Mouse (Mus musculus): ENCODE results near the gene Efcab12. TPM values are rescaled to one million over a fixed set of nuclear protein-coding genes. Genes with fewer than 3 reads are reported as not detected.
"Not testable (repeated sequence)": the region's sequence is repeated elsewhere in the genome, so short reads cannot be mapped to it uniquely, and the experiment has no call there.

Gene Efcab12
- total and polyA plus RNA-seq, 2 experiments = 0.09 to 0.11 TPM

DNA sequence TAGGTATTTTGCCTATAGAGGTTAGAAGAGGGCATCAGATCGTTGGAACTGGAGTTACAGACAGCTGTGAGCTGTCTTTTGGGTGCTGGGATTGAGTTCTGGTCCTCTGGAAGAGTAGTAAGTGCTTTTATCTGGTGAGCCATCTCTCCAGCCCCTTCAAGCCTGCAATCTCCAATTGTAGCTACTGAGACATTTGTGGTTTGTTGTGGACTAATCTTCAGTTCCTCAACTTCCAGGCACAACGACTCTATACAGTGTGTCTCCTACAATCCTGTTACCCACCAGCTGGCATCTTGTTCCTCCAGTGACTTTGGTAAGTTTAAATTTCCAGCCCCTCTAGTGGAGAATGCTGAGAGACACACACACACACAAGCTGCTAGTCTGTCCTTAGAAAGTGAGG lies 39.0 kb upstream of the Efcab12 start:
- TF ChIP-seq CTCF (IDR thresholded peaks at IDR 0.05; ENCODE audit: low read depth, low read length) = no peak
- no peak for TF ChIP-seq POLR2A (IDR thresholded peaks at IDR 0.05; ENCODE audit: extremely low read depth, insufficient read depth, low read length)
- Histone ChIP-seq H3K79me2 (ENCODE audit: control insufficient read depth, insufficient read depth, low read length) (no peaks in the 10 kb centered on the region), H3K27ac (replicated peaks; ENCODE audit: insufficient read depth, low read depth, low read length) (no peak overlapping the region), H3K4me3 (ENCODE audit: insufficient read depth, low read depth, low read length) (no peak overlapping the region), H3K9ac (ENCODE audit: low read depth, low read length) (no peak overlapping the region), H3K27me3 (ENCODE audit: control insufficient read depth, insufficient read depth, low read length) (no peaks in the 10 kb centered on the region), H3K36me3 (ENCODE audit: control insufficient read depth, insufficient read depth, low read length) (peaks cover 1% of the 10 kb centered on the region; the same call in 1 of the 2 replicates), H3K4me1 (ENCODE audit: control insufficient read depth, insufficient read depth, low read length) (peaks cover 6% of the 10 kb centered on the region; the same call in 1 of the 2 replicates)
- no peak for DNase-seq (ENCODE audit: extremely low read depth, low read depth, low spot score)
- 87% methylated on average over 2 of the region's 2 CpGs for whole genome bisulfite sequencing

DNA sequence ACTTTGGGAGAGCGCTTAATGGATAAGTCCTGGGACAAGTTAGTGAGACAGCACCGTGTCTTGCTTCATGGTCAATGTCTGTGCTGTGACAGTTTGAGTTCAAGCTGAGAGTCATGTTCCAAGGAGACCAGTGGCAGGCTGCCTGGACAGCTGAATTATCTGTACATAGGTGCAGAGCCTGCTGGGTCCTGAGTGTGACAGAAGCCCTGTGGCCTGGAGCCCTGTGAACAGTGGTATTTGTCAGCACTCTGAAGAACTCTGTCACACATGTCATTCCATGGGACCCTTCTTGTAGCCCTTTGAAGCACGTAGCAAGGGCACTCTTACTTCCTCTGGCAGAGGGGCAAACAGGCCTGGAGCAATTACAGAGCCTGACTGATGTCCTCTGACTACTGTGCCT lies 33.1 kb upstream of the Efcab12 start:
- not testable (repeated sequence) for DNase-seq (ENCODE audit: extremely low read depth, low read depth, low spot score)
- WGBS = no CpG with 5 or more reads among the region's 3 CpGs

DNA sequence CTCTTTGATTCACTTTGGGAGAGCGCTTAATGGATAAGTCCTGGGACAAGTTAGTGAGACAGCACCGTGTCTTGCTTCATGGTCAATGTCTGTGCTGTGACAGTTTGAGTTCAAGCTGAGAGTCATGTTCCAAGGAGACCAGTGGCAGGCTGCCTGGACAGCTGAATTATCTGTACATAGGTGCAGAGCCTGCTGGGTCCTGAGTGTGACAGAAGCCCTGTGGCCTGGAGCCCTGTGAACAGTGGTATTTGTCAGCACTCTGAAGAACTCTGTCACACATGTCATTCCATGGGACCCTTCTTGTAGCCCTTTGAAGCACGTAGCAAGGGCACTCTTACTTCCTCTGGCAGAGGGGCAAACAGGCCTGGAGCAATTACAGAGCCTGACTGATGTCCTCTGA lies 28.9 kb upstream of the Efcab12 start:
- H3K36me3 ChIP-seq (ENCODE audit: control insufficient read depth, insufficient read depth, low read length); H3K9ac ChIP-seq (ENCODE audit: low read depth, low read length); H3K27me3 ChIP-seq (ENCODE audit: control insufficient read depth, insufficient read depth, low read length); H3K79me2 ChIP-seq (ENCODE audit: control insufficient read depth, insufficient read depth, low read length); DNase-seq (ENCODE audit: extremely low read depth, low read depth, low spot score); H3K4me3 ChIP-seq (ENCODE audit: insufficient read depth, low read depth, low read length); H3K27ac ChIP-seq (replicated peaks; ENCODE audit: insufficient read depth, low read depth, low read length); H3K4me1 ChIP-seq (ENCODE audit: control insufficient read depth, insufficient read depth, low read length): not testable (repeated sequence)
- no CpG with 5 or more reads among the region's 3 CpGs for WGBS

More for the DNA sequence above, 33.1 kb upstream of the Efcab12 start:
- not testable (repeated sequence) for H3K9ac ChIP-seq (ENCODE audit: low read depth, low read length); H3K4me1 ChIP-seq (ENCODE audit: control insufficient read depth, insufficient read depth, low read length); H3K4me3 ChIP-seq (ENCODE audit: insufficient read depth, low read depth, low read length); H3K79me2 ChIP-seq (ENCODE audit: control insufficient read depth, insufficient read depth, low read length); H3K27me3 ChIP-seq (ENCODE audit: control insufficient read depth, insufficient read depth, low read length); H3K36me3 ChIP-seq (ENCODE audit: control insufficient read depth, insufficient read depth, low read length); H3K27ac ChIP-seq (replicated peaks; ENCODE audit: insufficient read depth, low read depth, low read length)

DNA sequence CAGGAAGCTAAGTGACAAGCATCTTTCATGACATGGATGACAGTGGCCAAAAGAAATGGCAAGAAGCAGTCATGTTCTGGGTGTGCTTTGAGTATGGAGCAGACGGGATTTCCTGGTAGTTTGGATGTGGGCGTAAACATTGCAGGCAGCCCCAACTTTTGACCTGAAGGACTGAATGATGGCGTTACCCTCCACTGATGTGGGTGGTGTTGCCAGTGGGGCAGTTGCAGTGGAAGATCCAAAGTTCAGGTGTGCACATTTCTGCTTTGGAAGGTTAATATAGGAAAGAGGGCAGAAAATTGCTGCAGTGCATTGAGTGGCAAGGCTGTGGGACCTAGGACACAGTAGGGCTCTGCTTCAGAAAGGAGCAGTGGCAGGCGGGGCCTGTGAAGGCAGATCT lies 27.0 kb upstream of the Efcab12 start:
- H3K27ac ChIP-seq (replicated peaks; ENCODE audit: insufficient read depth, low read depth, low read length) = no peak overlapping the region
- no peak overlapping the region for H3K4me3 ChIP-seq (ENCODE audit: insufficient read depth, low read depth, low read length)
- WGBS = 47% methylated on average over 4 of the region's 4 CpGs
- H3K79me2 ChIP-seq (ENCODE audit: control insufficient read depth, insufficient read depth, low read length) = no peaks in the 10 kb centered on the region
- H3K36me3 ChIP-seq (ENCODE audit: control insufficient read depth, insufficient read depth, low read length) = no peaks in the 10 kb centered on the region
- no peaks in the 10 kb centered on the region for H3K27me3 ChIP-seq (ENCODE audit: control insufficient read depth, insufficient read depth, low read length)
- no peak overlapping the region for H3K9ac ChIP-seq (ENCODE audit: low read depth, low read length)
- peaks cover 7% of the 10 kb centered on the region; the same call in 1 of the 2 replicates for H3K4me1 ChIP-seq (ENCODE audit: control insufficient read depth, insufficient read depth, low read length)
- DNase-seq (ENCODE audit: extremely low read depth, low read depth, low spot score) = peak; percentile 68
- TF ChIP-seq CTCF (IDR thresholded peaks at IDR 0.05; ENCODE audit: low read depth, low read length) (no peak), POLR2A (IDR thresholded peaks at IDR 0.05; ENCODE audit: extremely low read depth, insufficient read depth, low read length) (no peak)

DNA sequence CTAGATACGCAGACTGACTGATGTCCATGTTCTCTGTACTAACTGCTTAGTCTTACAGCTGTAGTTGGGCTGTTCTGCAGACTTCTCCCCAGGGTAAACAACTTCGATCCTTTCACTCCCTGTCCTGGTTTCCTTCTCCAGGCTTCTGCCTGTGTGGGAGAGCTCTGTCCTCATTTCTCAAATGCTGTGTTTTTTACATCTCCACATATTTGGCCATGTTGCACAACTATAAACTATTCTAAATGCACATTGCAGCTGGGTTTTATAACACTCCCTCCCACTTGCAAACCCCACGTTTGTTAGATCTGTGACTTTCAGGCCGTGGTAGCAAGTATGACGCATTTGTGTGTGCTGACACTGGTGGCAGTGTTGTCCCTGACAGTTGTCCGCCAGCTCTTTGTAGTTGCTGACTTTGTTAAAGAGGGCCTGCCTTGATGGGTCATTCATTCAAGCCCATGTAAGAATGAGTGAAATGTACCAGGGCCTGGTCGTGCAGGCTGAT lies 25.2 kb upstream of the Efcab12 start:
- WGBS = 53% methylated on average over 7 of the region's 7 CpGs
- H3K27ac ChIP-seq (replicated peaks; ENCODE audit: insufficient read depth, low read depth, low read length) = peak overlapping the region; percentile 16; the same call in 1 of the 2 replicates

DNA sequence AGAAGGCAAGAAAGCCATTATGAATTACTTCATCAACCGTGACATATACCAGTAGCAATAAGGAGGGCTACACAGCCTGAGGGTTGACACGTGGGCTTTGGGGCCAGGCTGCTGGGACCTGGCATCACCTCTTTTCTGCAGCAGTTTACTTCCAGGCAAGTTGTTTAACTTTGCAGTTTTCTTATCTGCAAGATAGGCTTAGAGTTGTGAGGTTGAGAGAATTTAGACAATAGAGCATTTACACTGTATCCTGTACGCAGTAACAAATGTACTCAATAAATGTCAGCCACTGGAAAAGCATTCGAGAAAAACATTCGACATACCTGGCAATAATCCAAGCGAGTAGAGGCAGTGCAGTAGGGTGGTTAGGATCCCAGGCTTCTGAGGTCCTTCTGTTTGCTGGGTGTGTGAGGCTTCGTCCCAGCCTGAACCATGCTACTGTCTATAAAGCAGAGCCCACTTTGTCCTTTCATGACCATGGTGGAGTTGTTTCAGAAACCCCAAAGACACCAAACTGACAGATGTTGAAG lies 21.9 kb upstream of the Efcab12 start:
- 61% methylated on average over 7 of the region's 7 CpGs for WGBS
- Histone ChIP-seq H3K9ac (ENCODE audit: low read depth, low read length) (no peak overlapping the region), H3K4me1 (ENCODE audit: control insufficient read depth, insufficient read depth, low read length) (peaks cover 9% of the 10 kb centered on the region; the same call in 1 of the 2 replicates), H3K4me3 (ENCODE audit: insufficient read depth, low read depth, low read length) (no peak overlapping the region), H3K36me3 (ENCODE audit: control insufficient read depth, insufficient read depth, low read length) (no peaks in the 10 kb centered on the region), H3K27me3 (ENCODE audit: control insufficient read depth, insufficient read depth, low read length) (no peaks in the 10 kb centered on the region), H3K79me2 (ENCODE audit: control insufficient read depth, insufficient read depth, low read length) (no peaks in the 10 kb centered on the region), H3K27ac (replicated peaks; ENCODE audit: insufficient read depth, low read depth, low read length) (0 out of 2 replicates have a peak overlapping the region, but pooled peaks have one; percentile 15)
- DNase-seq (ENCODE audit: extremely low read depth, low read depth, low spot score) = no peak
- no peak for TF ChIP-seq CTCF (IDR thresholded peaks at IDR 0.05; ENCODE audit: low read depth, low read length)
- TF ChIP-seq POLR2A (IDR thresholded peaks at IDR 0.05; ENCODE audit: extremely low read depth, insufficient read depth, low read length) = no peak

More for the DNA sequence above, 25.2 kb upstream of the Efcab12 start:
- H3K9ac ChIP-seq (ENCODE audit: low read depth, low read length) = no peak overlapping the region
- no peaks in the 10 kb centered on the region for H3K36me3 ChIP-seq (ENCODE audit: control insufficient read depth, insufficient read depth, low read length)
- H3K4me3 ChIP-seq (ENCODE audit: insufficient read depth, low read depth, low read length) = no peak overlapping the region
- no peak for TF ChIP-seq POLR2A (IDR thresholded peaks at IDR 0.05; ENCODE audit: extremely low read depth, insufficient read depth, low read length)
- TF ChIP-seq CTCF (IDR thresholded peaks at IDR 0.05; ENCODE audit: low read depth, low read length) = no peak
- no peak for DNase-seq (ENCODE audit: extremely low read depth, low read depth, low spot score)
- no peaks in the 10 kb centered on the region for H3K27me3 ChIP-seq (ENCODE audit: control insufficient read depth, insufficient read depth, low read length)
- peaks cover 12% of the 10 kb centered on the region; the same call in 1 of the 2 replicates for H3K4me1 ChIP-seq (ENCODE audit: control insufficient read depth, insufficient read depth, low read length)
- no peaks in the 10 kb centered on the region for H3K79me2 ChIP-seq (ENCODE audit: control insufficient read depth, insufficient read depth, low read length)

All from liver, adult 2 months (tissue).